Mouse (Mus musculus): ENCODE measurements around the gene Prune1. TPM values are rescaled to one million over a fixed set of nuclear protein-coding genes. Genes with fewer than 3 reads are reported as not detected.
A peak's percentile ranks its signal among the peaks of the same experiment; 100 is the strongest.

Gene Prune1
- polyA plus RNA-seq, 1 experiment from 2014 or later, result 20.3 TPM

DNA sequence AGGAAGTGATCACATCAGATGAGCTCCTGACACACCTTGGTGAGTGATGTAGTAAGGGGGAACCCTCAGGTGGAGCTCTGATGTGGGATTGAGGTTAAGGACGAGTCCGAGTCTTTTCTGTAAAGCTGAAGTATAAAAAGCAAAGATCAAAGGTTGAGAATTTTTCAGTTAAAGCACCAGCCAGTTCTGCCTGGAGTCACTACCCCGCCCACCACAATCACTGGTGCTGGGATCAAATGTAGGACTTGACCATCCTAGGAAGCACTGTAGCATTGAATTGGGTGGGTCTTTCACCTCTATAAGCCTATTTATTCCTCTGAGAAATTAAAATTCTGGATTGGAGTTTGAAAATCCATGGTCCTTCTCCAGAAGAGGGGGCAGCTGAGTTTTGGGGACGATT, 9.2 kb upstream of the Prune1 start:
- no peak for TF ChIP-seq CTCF (IDR thresholded peaks at IDR 0.05; ENCODE audit: low read depth)
- no peak for ATAC-seq (replicated peaks; ENCODE audit: low FRiP score, low read depth)
- no peak overlapping the region for H3K27ac ChIP-seq
- H3K4me1 ChIP-seq (replicated peaks; ENCODE audit: insufficient read depth, low read length), result 0 out of 2 replicates have a peak, but pooled peaks cover 7% of the 10 kb centered on the region
- no peak overlapping the region for H3K4me2 ChIP-seq (ENCODE audit: low read length)
- no peaks in the 10 kb centered on the region for H3K9me3 ChIP-seq (replicated peaks; ENCODE audit: low read length)
- H3K36me3 ChIP-seq (ENCODE audit: insufficient read depth, low read length), result peaks cover 38% of the 10 kb centered on the region
- WGBS, result 80% methylated on average over 4 of the region's 4 CpGs
- no peak overlapping the region for H3K4me3 ChIP-seq (replicated peaks; ENCODE audit: low read depth, low read length)
- H3K27me3 ChIP-seq (ENCODE audit: insufficient read depth, low read length), result no peaks in the 10 kb centered on the region
- H3K9ac ChIP-seq (ENCODE audit: low read depth, low read length), result no peak overlapping the region
- DNase-seq (ENCODE audit: low spot score), result no peak

DNA sequence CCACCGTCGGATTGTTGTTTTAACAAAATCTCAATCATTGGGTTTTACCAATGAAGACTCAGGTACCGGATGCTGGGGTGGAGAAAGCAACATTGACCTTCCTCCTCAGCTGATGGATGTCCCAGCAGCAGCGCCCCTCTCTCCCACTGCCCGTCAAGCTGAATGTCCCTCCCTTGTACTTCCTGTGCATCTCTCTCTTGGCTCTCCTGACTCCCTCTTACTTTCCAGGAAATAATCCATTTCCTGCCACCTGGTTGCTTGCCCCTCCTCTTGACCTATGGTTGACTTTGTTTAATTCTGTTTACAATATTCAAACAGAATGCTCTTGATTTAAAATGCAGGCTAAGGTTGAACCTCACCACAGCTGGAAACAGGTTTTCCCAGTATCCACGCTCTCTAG, 8.3 kb upstream of the Prune1 start:
- peaks cover 38% of the 10 kb centered on the region for H3K36me3 ChIP-seq (ENCODE audit: insufficient read depth, low read length)
- H3K4me1 ChIP-seq (replicated peaks; ENCODE audit: insufficient read depth, low read length), result 0 out of 2 replicates have a peak, but pooled peaks cover 11% of the 10 kb centered on the region
- 74% methylated on average over 6 of the region's 6 CpGs for WGBS
- DNase-seq (ENCODE audit: low spot score), result no peak
- no peaks in the 10 kb centered on the region for H3K27me3 ChIP-seq (ENCODE audit: insufficient read depth, low read length)
- ATAC-seq (replicated peaks; ENCODE audit: low FRiP score, low read depth), result no peak
- H3K9ac ChIP-seq (ENCODE audit: low read depth, low read length), result no peak overlapping the region
- H3K4me3 ChIP-seq (replicated peaks; ENCODE audit: low read depth, low read length), result no peak overlapping the region
- no peak for TF ChIP-seq CTCF (IDR thresholded peaks at IDR 0.05; ENCODE audit: low read depth)
- H3K27ac ChIP-seq, result 0 out of 2 replicates have a peak overlapping the region, but pooled peaks have one; percentile 19
- H3K9me3 ChIP-seq (replicated peaks; ENCODE audit: low read length), result no peaks in the 10 kb centered on the region
- no peak overlapping the region for H3K4me2 ChIP-seq (ENCODE audit: low read length)

DNA sequence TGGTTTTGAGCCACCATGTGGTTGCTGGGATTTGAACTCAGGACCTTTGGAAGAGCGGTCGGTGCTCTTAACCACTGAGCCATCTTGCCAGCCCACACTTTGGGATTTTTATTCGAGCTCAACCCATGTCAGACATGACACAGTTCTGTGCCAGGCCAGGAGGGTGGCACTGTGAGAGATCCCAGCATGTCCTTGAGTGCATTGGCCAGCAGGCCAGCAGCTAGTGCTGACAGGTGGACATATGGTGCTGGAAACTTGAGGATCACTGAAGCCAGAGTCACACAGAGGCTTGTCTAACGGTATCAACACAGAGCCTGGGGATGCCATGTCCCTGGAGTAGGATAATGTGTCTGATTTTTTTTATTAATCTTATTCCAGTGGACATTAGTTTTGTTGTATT, 7.5 kb upstream of the Prune1 start:
- H3K9me3 ChIP-seq (replicated peaks; ENCODE audit: low read length), result no peaks in the 10 kb centered on the region
- no peaks in the 10 kb centered on the region for H3K27me3 ChIP-seq (ENCODE audit: insufficient read depth, low read length)
- WGBS, result 89% methylated on average over 4 of the region's 4 CpGs
- H3K4me1 ChIP-seq (replicated peaks; ENCODE audit: insufficient read depth, low read length), result peaks cover 14% of the 10 kb centered on the region
- H3K27ac ChIP-seq, result no peak overlapping the region
- peaks cover 38% of the 10 kb centered on the region for H3K36me3 ChIP-seq (ENCODE audit: insufficient read depth, low read length)
- TF ChIP-seq CTCF (IDR thresholded peaks at IDR 0.05; ENCODE audit: low read depth), result no peak
- no peak overlapping the region for H3K4me2 ChIP-seq (ENCODE audit: low read length)
- DNase-seq (ENCODE audit: low spot score), result no peak
- H3K4me3 ChIP-seq (replicated peaks; ENCODE audit: low read depth, low read length), result no peak overlapping the region
- no peak for ATAC-seq (replicated peaks; ENCODE audit: low FRiP score, low read depth)
- H3K9ac ChIP-seq (ENCODE audit: low read depth, low read length), result no peak overlapping the region

DNA sequence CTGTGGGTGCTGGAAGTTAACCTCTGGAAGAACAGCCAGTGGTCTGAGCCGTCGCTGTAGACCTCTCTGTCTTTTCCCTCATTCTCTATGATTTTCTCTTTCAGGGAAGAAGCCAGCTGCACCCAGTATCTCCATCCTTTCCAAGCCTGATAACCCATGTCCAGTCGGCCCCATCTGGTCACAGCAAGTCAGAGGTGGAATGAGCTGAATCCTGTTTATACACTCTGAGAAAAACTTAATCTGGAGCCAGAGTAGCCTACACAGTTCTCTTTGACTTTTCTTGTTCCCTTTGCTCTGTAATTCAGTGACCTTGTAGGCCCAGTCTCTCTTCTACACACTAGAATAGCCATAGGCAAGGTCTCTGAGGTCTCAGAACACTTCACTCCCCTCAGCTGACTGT, 5.7 kb upstream of the Prune1 start:
- Histone ChIP-seq H3K4me3 (replicated peaks; ENCODE audit: low read depth, low read length) (no peak overlapping the region), H3K27me3 (ENCODE audit: insufficient read depth, low read length) (no peaks in the 10 kb centered on the region), H3K9ac (ENCODE audit: low read depth, low read length) (no peak overlapping the region), H3K4me2 (ENCODE audit: low read length) (no peak overlapping the region), H3K4me1 (replicated peaks; ENCODE audit: insufficient read depth, low read length) (peaks cover 20% of the 10 kb centered on the region), H3K27ac (no peak overlapping the region), H3K9me3 (replicated peaks; ENCODE audit: low read length) (no peaks in the 10 kb centered on the region), H3K36me3 (ENCODE audit: insufficient read depth, low read length) (peaks cover 30% of the 10 kb centered on the region; the same call in 1 of the 2 replicates)
- DNase-seq (ENCODE audit: low spot score) (no peak), ATAC-seq (replicated peaks; ENCODE audit: low FRiP score, low read depth) (no peak)
- TF ChIP-seq CTCF (IDR thresholded peaks at IDR 0.05; ENCODE audit: low read depth), result no peak
- WGBS, result 83% methylated on average over 3 of the region's 3 CpGs

DNA sequence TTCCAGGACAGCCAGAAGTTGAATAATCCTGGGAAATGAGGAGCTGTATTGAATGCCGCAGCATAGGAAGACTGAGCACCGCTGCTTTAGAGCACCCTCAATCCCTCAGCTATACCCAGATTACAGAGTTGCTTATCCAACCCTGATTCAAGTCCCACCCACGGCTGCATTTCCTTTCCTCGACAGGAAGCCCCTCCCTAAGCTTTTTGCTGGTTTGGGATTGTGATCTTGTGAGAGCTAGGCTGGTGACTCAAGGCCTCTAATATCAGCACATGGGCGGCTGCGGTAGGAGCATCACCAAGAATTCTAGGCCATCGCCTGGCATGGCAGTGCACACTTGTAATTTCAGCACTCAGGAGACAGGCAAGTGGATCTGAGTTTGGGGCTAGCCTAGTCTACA, 4.6 kb upstream of the Prune1 start:
- TF ChIP-seq CTCF (IDR thresholded peaks at IDR 0.05; ENCODE audit: low read depth), result no peak
- peaks cover 24% of the 10 kb centered on the region; the same call in 1 of the 2 replicates for H3K36me3 ChIP-seq (ENCODE audit: insufficient read depth, low read length)
- no peak overlapping the region for H3K4me2 ChIP-seq (ENCODE audit: low read length)
- H3K9me3 ChIP-seq (replicated peaks; ENCODE audit: low read length), result no peaks in the 10 kb centered on the region
- DNase-seq (ENCODE audit: low spot score), result peak; percentile 32
- 75% methylated on average over 7 of the region's 7 CpGs for WGBS
- no peaks in the 10 kb centered on the region for H3K27me3 ChIP-seq (ENCODE audit: insufficient read depth, low read length)
- no peak overlapping the region for H3K9ac ChIP-seq (ENCODE audit: low read depth, low read length)
- ATAC-seq (replicated peaks; ENCODE audit: low FRiP score, low read depth), result no peak
- H3K4me3 ChIP-seq (replicated peaks; ENCODE audit: low read depth, low read length), result no peak overlapping the region
- peak overlapping the region; percentile 64 for H3K27ac ChIP-seq
- H3K4me1 ChIP-seq (replicated peaks; ENCODE audit: insufficient read depth, low read length), result peaks cover 20% of the 10 kb centered on the region

DNA sequence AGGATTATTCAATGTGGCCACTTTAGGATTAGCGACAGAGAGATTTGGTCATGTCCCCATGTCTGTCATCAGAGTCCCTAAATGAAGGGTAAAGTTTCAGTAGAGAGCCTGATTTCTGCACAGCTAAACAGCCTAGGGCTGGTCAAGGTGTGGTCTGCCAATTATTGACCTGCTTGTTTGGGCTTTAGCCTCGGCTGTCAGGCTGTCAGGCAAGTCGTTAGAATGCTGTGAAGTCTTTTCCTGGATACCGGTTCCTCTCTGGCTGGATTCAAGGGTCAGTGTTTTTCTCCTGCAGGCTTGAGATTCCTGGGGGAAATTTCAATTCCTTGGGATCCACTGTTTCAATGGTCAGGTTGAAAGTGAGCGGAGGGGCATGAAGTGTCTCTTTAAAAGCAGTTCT, 4.1 kb upstream of the Prune1 start:
- no peaks in the 10 kb centered on the region for H3K9me3 ChIP-seq (replicated peaks; ENCODE audit: low read length)
- H3K27ac ChIP-seq, result peak overlapping the region; percentile 64
- WGBS, result 44% methylated on average over 5 of the region's 5 CpGs
- no peak overlapping the region for H3K4me2 ChIP-seq (ENCODE audit: low read length)
- H3K36me3 ChIP-seq (ENCODE audit: insufficient read depth, low read length), result peaks cover 21% of the 10 kb centered on the region; the same call in 1 of the 2 replicates
- peaks cover 20% of the 10 kb centered on the region for H3K4me1 ChIP-seq (replicated peaks; ENCODE audit: insufficient read depth, low read length)
- DNase-seq (ENCODE audit: low spot score), result peak; percentile 38
- ATAC-seq (replicated peaks; ENCODE audit: low FRiP score, low read depth), result no peak
- H3K9ac ChIP-seq (ENCODE audit: low read depth, low read length), result no peak overlapping the region
- no peak overlapping the region for H3K4me3 ChIP-seq (replicated peaks; ENCODE audit: low read depth, low read length)
- H3K27me3 ChIP-seq (ENCODE audit: insufficient read depth, low read length), result no peaks in the 10 kb centered on the region
- no peak for TF ChIP-seq CTCF (IDR thresholded peaks at IDR 0.05; ENCODE audit: low read depth)

DNA sequence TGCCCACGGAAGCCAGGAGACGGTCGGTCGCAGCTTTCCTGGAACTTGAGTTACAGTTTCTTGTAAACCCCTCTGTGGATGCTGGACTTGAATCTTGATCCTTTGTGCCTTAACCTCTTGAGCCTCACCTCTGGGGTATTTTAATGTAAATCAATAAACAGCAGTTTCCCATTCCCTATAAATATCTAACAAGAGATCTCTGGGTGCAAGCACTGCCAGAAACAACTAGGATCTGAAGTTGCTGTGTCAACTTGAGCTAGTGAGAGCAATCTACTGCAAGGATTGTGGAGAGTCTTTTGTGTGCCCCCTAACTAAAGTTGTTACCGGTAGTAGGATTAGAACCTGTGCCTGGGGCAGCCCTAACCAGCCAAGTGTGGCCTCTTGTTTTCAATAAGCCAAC, 3.5 kb upstream of the Prune1 start:
- Histone ChIP-seq H3K4me2 (ENCODE audit: low read length) (peak overlapping the region; percentile 75; the same call in 1 of the 2 replicates), H3K9me3 (replicated peaks; ENCODE audit: low read length) (no peaks in the 10 kb centered on the region), H3K27ac (peak overlapping the region; percentile 64), H3K4me3 (replicated peaks; ENCODE audit: low read depth, low read length) (no peak overlapping the region), H3K4me1 (replicated peaks; ENCODE audit: insufficient read depth, low read length) (peaks cover 20% of the 10 kb centered on the region), H3K9ac (ENCODE audit: low read depth, low read length) (peak overlapping the region; percentile 37; the same call in 1 of the 2 replicates), H3K36me3 (ENCODE audit: insufficient read depth, low read length) (peaks cover 17% of the 10 kb centered on the region; the same call in 1 of the 2 replicates), H3K27me3 (ENCODE audit: insufficient read depth, low read length) (no peaks in the 10 kb centered on the region)
- WGBS, result 85% methylated on average over 5 of the region's 5 CpGs
- DNase-seq (ENCODE audit: low spot score) (no peak), ATAC-seq (replicated peaks; ENCODE audit: low FRiP score, low read depth) (no peak)
- TF ChIP-seq CTCF (IDR thresholded peaks at IDR 0.05; ENCODE audit: low read depth), result no peak

Measured in kidney, postnatal 0 days (tissue).